Mouse (Mus musculus): Measurements from ENCODE around the gene Lpin1.

The Lpin1 gene

GRCm38 (mm10) chr12:16570371-16571060, 40.2 kb downstream of the Lpin1 start:
- peak in 1 of 2 experiments; percentile 51 for DNase-seq

GRCm38 (mm10) chr12:16568936-16569650, 41.7 kb downstream of the Lpin1 start:
- DNase-seq, result no peak

- DNase-seq, result peak; percentile 71 to 75
These were observed 42.3 kb downstream of the Lpin1 start for GRCm38 (mm10) chr12:16568496-16568895.

GRCm38 (mm10) chr12:16568090-16568489, 42.7 kb downstream of the Lpin1 start:
- DNase-seq, result no peak

- DNase-seq, result peak; percentile 33 to 80
These were observed 47.3 kb downstream of the Lpin1 start for GRCm38 (mm10) chr12:16563427-16563826.

- no peak for DNase-seq
These were observed 48.1 kb downstream of the Lpin1 start for GRCm38 (mm10) chr12:16562647-16563046.

GRCm38 (mm10) chr12:16562181-16562580, 48.6 kb downstream of the Lpin1 start:
- no peak for DNase-seq

- no peak for DNase-seq
These were observed 53.5 kb downstream of the Lpin1 start for GRCm38 (mm10) chr12:16557271-16557670.

GRCm38 (mm10) chr12:16554171-16554570, 56.6 kb downstream of the Lpin1 start:
- no peak for DNase-seq

GRCm38 (mm10) chr12:16552108-16552771, 58.5 kb downstream of the Lpin1 start:
- DNase-seq, result peak in 1 of 2 experiments; percentile 52

- no peak for DNase-seq
These were observed 59.7 kb downstream of the Lpin1 start for GRCm38 (mm10) chr12:16550983-16551454.

- no peak for DNase-seq
These were observed 61.9 kb downstream of the Lpin1 start for GRCm38 (mm10) chr12:16548824-16549375.

GRCm38 (mm10) chr12:16541606-16542005, 69.2 kb downstream of the Lpin1 start:
- DNase-seq, result no peak

- no peak for DNase-seq
These were observed 70.1 kb downstream of the Lpin1 start for GRCm38 (mm10) chr12:16540712-16541111.

- no peak for DNase-seq
These were observed 70.7 kb downstream of the Lpin1 start for GRCm38 (mm10) chr12:16539965-16540661.

GRCm38 (mm10) chr12:16533331-16533828, 77.4 kb downstream of the Lpin1 start:
- peak; percentile 70 to 89 for DNase-seq

- DNase-seq, result no peak
These were observed 77.9 kb downstream of the Lpin1 start for GRCm38 (mm10) chr12:16532860-16533230.

- no peak for DNase-seq
These were observed 78.6 kb downstream of the Lpin1 start for GRCm38 (mm10) chr12:16531956-16532859.

GRCm38 (mm10) chr12:16528650-16529049, 82.1 kb downstream of the Lpin1 start:
- DNase-seq, result no peak

- no peak for DNase-seq
These were observed 82.8 kb downstream of the Lpin1 start for GRCm38 (mm10) chr12:16527941-16528340.

- no peak for DNase-seq
These were observed 83.9 kb downstream of the Lpin1 start for GRCm38 (mm10) chr12:16526862-16527261.
